Mouse (Mus musculus) thymus, adult 2 months (tissue): Measurements from ENCODE around the gene Usf3.

Source experiments
- CTCF ChIP-seq: fragments of 200-500 bp; IDR thresholded peaks from 2 replicates; pipeline ENCODE4 v1.5.1; 2012; ENCODE audit warnings: mild to moderate bottlenecking, control low read depth, low read length, moderate library complexity, borderline replicate concordance; ENCODE audit not compliant: control insufficient read depth, poor library complexity, insufficient read depth; ENCODE audit errors: extremely low read depth
- POLR2A ChIP-seq: fragments of 200-500 bp; IDR thresholded peaks from 2 replicates; pipeline ENCODE4 v1.6.1; 2012; ENCODE audit warnings: mild to moderate bottlenecking, low read length, control low read depth, moderate library complexity; ENCODE audit not compliant: control insufficient read depth, poor library complexity, insufficient read depth; ENCODE audit errors: extremely low read depth

DNA sequence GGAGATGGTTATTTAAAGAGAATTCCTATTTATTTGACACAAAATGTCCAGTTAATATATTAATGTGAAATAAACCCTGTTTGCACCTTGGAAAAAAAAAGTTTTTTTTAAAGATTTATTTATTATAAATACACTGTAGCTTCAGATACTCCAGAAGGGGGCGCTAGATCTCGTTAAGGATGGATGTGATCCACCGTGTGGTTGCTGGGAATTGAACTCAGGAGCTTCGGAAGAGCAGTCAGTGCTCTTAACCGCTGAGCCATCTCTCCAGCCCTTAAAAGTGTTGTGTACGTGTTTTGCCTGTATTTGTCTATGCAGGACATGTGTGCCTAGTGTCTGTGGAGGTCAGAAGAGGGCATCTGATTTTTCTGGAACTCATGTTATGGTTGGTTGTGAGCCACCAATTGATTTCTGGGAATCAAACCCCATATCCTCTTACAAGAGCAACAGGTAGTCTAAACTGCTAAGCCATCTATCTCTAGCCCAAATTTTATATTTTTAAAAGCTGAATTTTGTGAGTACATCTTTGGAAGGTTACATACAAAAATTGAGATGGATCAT is 18.5 kb upstream of the Usf3 start:
- no peak for TF ChIP-seq CTCF
- no peak for TF ChIP-seq POLR2A
